Mouse (Mus musculus) ES-E14 (cell line): Measurements from ENCODE around the gene Tmem164.

Experiments used
- CHD2 ChIP-seq: IDR thresholded peaks from 2 replicates; pipeline ENCODE4 v1.6.1; 2014; ENCODE audit warnings: mild to moderate bottlenecking, low read depth, low read length, inconsistent platforms
- MAFK ChIP-seq: IDR thresholded peaks from 2 replicates; pipeline ENCODE4 v1.6.1; 2014; ENCODE audit warnings: mild to moderate bottlenecking, low read depth, low read length, inconsistent platforms; ENCODE audit not compliant: insufficient read depth
- ZC3H11A ChIP-seq: IDR thresholded peaks from 2 replicates; pipeline ENCODE4 v1.6.1; 2012; ENCODE audit warnings: low read depth, mild to moderate bottlenecking, inconsistent platforms, low read length, borderline replicate concordance
- ZNF384 ChIP-seq: IDR thresholded peaks from 2 replicates; pipeline ENCODE4 v1.6.1; 2012; ENCODE audit warnings: low read depth, low read length, inconsistent platforms

GRCm38 (mm10) chrX:142834807-142835206 lies 153.6 kb downstream of the Tmem164 start:
- no peak for TF ChIP-seq ZNF384
- no peak for TF ChIP-seq ZC3H11A
- no peak for TF ChIP-seq MAFK
- TF ChIP-seq CHD2: no peak
